In the genomic region with DNA sequence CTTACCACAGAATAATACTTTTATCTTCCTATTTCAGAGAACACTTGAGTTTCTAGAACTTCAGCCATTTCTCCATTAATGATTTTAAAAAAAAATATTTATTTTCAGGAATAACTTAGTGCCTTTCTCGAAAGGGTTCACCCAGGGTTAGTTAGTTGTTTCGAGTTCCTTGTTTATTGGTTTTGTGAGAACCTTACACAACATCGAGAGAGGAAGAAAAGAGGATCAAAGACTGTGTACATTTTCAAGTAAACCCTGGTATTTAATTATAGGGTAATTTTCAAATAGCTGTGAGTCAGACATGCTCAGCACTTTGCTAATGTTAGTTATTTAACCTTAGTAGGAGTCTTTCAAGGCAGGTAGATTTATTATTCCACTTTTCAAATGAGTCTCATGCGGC, we compare ENCODE assay signal across 24 mouse cellular contexts. TPM values are rescaled to one million over a fixed set of nuclear protein-coding genes. Genes with fewer than 3 reads are reported as not detected.
DNase-seq lines count a peak whose midpoint lies in the region; ATAC-seq and TF ChIP-seq lines count a peak whose summit lies in the region.
"Had no signal": no experiment of that assay in that cellular context is flagged by ENCODE, and none has a peak within 500 bp of the region (broad histone marks: within the 10 kb centered on the region; RNA-seq: fewer than 3 reads in every experiment).

No protein-coding gene starts in this region.

- no peak for TF ChIP-seq CTCF in gastrocnemius, adult 2 months (IDR thresholded peaks at IDR 0.05)

- no peak for DNase-seq in gastrocnemius, adult 2 months
- no peak for DNase-seq in layer of hippocampus, postnatal 36 days
- DNase-seq: adrenal gland, adult 2 months; adrenal gland, postnatal 10 days; adrenal gland, postnatal 25 days; cerebellum, adult 11 months; cerebellum, adult 18-20 months; cerebellum, adult 8-10 months; cerebellum, adult 9-11 months; cerebellum, postnatal 14 days; cerebellum, postnatal 36 days; embryo, embryonic 11 days had no signal

- intact Hi-C loops in gastrocnemius, adult 2 months (cut with DNase I), result no loop called here

- H3K4me3 ChIP-seq in gastrocnemius, adult 2 months, result no peak overlapping the region
- H3K4me3 ChIP-seq: embryonic facial prominence, embryonic 13.5 days; embryonic facial prominence, embryonic 15.5 days; erythroblast, embryonic 14.5 days; forebrain, embryonic 10.5 days; forebrain, embryonic 12.5 days had no signal

- no peak overlapping the region for H3K27ac ChIP-seq in gastrocnemius, adult 2 months
- H3K27ac ChIP-seq: embryonic facial prominence, embryonic 13.5 days; embryonic facial prominence, embryonic 15.5 days; forebrain, embryonic 10.5 days; forebrain, embryonic 12.5 days had no signal

- peak; percentile 77 for ATAC-seq in granulocyte monocyte progenitor cell, adult 5-6 weeks (replicated peaks; ENCODE audit: poor library complexity, severe bottlenecking)
- ATAC-seq in megakaryocyte, adult 5-6 weeks (ENCODE audit: poor library complexity, severe bottlenecking), result peak; percentile 88
- peak; percentile 56; the same call in 1 of the 2 replicates for ATAC-seq in monocyte, adult 5-6 weeks (replicated peaks; ENCODE audit: insufficient number of reproducible peaks, low FRiP score, low TSS enrichment, poor library complexity, severe bottlenecking)
- ATAC-seq: forebrain, embryonic 14.5 days; forebrain, embryonic 16.5 days had no signal

RNA-seq across cellular contexts. Expression of a gene that starts 58.3 kb away (rescaled TPM):
- not detected in 2 replicates for total RNA-seq in granulocyte monocyte progenitor cell, adult 5-6 weeks (2014; fragmentation: Nextera tagmentation)
- not detected in 2 replicates for total RNA-seq in granulocyte monocyte progenitor cell, adult 5-6 weeks (2017)
- total RNA-seq in megakaryocyte, adult 5-6 weeks (2015), result 0.05 TPM in 1 of 2 replicates, not detected in the other
- total RNA-seq in megakaryocyte, adult 5-6 weeks (2017), result not detected in 2 replicates
- not detected in 3 replicates for total RNA-seq in monocyte, adult 5-6 weeks (2017)
- total RNA-seq in gastrocnemius, adult 2 months (2021), result not detected
- not detected for total RNA-seq in layer of hippocampus, postnatal 36 days (2021)
- total RNA-seq: adrenal gland, adult 2 months; adrenal gland, postnatal 10 days; adrenal gland, postnatal 25 days; common myeloid progenitor, adult 5-6 weeks; MEL had no signal
